Mouse (Mus musculus) lung, embryonic 14.5 days (tissue): ENCODE data around the gene Uchl3. TPM values are rescaled to one million over a fixed set of nuclear protein-coding genes. Genes with fewer than 3 reads are reported as not detected.

Source experiments
- ATAC-seq: fragments of 200-750 bp; cut with Nextera tagmentation; 2 replicates; pipeline ENCODE4 v1.8.0; 2017; ENCODE audit warnings: mild to moderate bottlenecking, moderate TSS enrichment, moderate library complexity; ENCODE audit not compliant: insufficient read depth
- DNase-seq: peaks from one replicate; pipeline ENCODE4 v3.0.0-alpha.2; 2015
- H3K27ac ChIP-seq: fragments of 300-500 bp; sonication (generic); 2 replicates; pipeline ENCODE4 v1.5.1; 2014; ENCODE audit warnings: low read depth, mild to moderate bottlenecking, moderate library complexity
- H3K27me3 ChIP-seq: fragments of 300-500 bp; sonication (generic); 2 replicates; pipeline ENCODE4 v1.6.1; 2014; ENCODE audit warnings: low read length, control low read depth; ENCODE audit not compliant: insufficient read depth
- H3K36me3 ChIP-seq: fragments of 300-500 bp; sonication (generic); 2 replicates; pipeline ENCODE4 v1.6.1; 2014; ENCODE audit warnings: control low read depth; ENCODE audit not compliant: insufficient read depth
- H3K4me1 ChIP-seq: fragments of 300-500 bp; sonication (generic); 2 replicates; pipeline ENCODE4 v1.6.1; 2014; ENCODE audit warnings: antibody characterized with exemption, control low read depth; ENCODE audit not compliant: insufficient read depth
- H3K4me2 ChIP-seq: fragments of 300-500 bp; sonication (generic); 2 replicates; pipeline ENCODE4 v1.6.1; 2014; ENCODE audit warnings: mild to moderate bottlenecking
- H3K4me3 ChIP-seq: fragments of 300-500 bp; sonication (generic); 2 replicates; pipeline ENCODE4 v1.5.1; 2014; ENCODE audit warnings: low read depth, low read length
- H3K9ac ChIP-seq: fragments of 300-500 bp; sonication (generic); 2 replicates; pipeline ENCODE4 v1.6.1; 2014
- H3K9me3 ChIP-seq: fragments of 300-500 bp; sonication (generic); 2 replicates; pipeline ENCODE4 v1.6.1; 2016; ENCODE audit warnings: low read depth, low read length, control low read depth
- CTCF ChIP-seq: IDR thresholded peaks from 2 replicates; pipeline ENCODE4 v1.5.1; 2016; ENCODE audit warnings: antibody characterized with exemption, low read depth
- WGBS: fragments of 180-500 bp; shearing (Covaris S2); extraction: QIAGEN DNeasy Blood & Tissue Kit; methylation state at CpG from one replicate; pipeline ENCODE4 v1.1.7; 2014; 5-methylcytosine and 5-hydroxymethylcytosine counted together
- polyA plus RNA-seq: library from polyadenylated mRNA; unstranded; fragments of >200 nt; fragmentation: Nextera tagmentation; extraction: Ambion mirVana; gene quantifications from 2 replicates; pipeline ENCODE4 v1.2.1, GENCODE M21; 2014

Gene Uchl3
- polyA plus RNA-seq, 1 experiment from 2014 or later, result 150 TPM

GRCm38 (mm10) chr14:101668626-101669025 lies 14.9 kb downstream of the Uchl3 start:
- Histone ChIP-seq H3K27me3 (no peaks in the 10 kb centered on the region), H3K4me3 (no peak overlapping the region), H3K27ac (no peak overlapping the region), H3K4me2 (no peak overlapping the region), H3K9me3 (no peaks in the 10 kb centered on the region), H3K4me1 (no peaks in the 10 kb centered on the region), H3K36me3 (peaks cover 30% of the 10 kb centered on the region), H3K9ac (no peak overlapping the region)
- WGBS, result 90% methylated on average over 7 of the region's 7 CpGs
- TF ChIP-seq CTCF, result no peak
- DNase-seq (no peak), ATAC-seq (no peak)

GRCm38 (mm10) chr14:101672226-101672625 lies 18.5 kb downstream of the Uchl3 start:
- Histone ChIP-seq H3K9ac (no peak overlapping the region), H3K4me2 (no peak overlapping the region), H3K4me3 (no peak overlapping the region), H3K36me3 (peaks cover 31% of the 10 kb centered on the region), H3K4me1 (no peaks in the 10 kb centered on the region), H3K27me3 (no peaks in the 10 kb centered on the region), H3K27ac (no peak overlapping the region), H3K9me3 (no peaks in the 10 kb centered on the region)
- ATAC-seq, result no peak
- 95% methylated on average over 1 of the region's 1 CpGs for WGBS
- TF ChIP-seq CTCF, result no peak
- no peak for DNase-seq

DNA sequence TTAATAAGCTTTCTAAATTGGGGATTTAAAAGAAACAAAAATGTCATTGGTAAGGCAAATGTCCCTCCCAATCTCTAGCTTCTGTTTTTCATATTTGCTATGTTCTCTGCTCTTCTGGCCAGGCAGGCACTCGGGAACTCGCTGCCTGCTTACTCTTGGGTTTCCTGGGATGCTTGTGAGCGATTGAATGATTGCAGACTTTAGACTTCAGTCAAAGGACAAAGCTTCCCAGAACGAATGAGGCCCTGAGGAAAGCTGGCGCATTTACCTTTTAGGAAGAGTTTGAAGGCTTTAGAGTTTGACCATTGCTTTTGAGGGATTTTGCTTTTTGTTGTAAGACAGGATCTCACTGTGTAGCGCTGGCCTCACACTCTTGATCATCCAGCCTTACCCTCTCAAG lies 33.9 kb downstream of the Uchl3 start:
- ATAC-seq (no peak), DNase-seq (no peak)
- no peak for TF ChIP-seq CTCF
- Histone ChIP-seq H3K36me3 (0 out of 2 replicates have a peak, but pooled peaks cover 1% of the 10 kb centered on the region), H3K27me3 (no peaks in the 10 kb centered on the region), H3K27ac (no peak overlapping the region), H3K4me1 (no peaks in the 10 kb centered on the region), H3K9me3 (no peaks in the 10 kb centered on the region), H3K4me3 (no peak overlapping the region), H3K9ac (no peak overlapping the region), H3K4me2 (no peak overlapping the region)
- 88% methylated on average over 6 of the region's 6 CpGs for WGBS

DNA sequence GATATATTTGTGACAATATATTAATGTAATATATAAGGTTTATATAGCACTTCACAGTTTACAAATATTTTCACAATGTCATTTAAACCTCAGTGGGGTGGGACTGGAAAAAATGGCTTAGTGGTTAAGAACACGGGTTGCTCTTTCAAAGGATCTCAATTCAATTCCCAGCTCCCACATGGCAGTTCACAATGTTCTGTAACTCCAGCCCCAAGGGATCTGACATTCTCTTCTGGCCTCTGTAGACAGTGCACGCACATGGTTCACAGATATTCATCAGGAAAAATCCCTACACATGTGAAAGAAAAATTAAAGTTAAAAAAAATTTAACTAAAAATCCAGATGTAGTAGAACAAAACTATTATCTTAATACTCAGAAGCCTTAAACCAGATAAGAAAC lies 34.6 kb downstream of the Uchl3 start:
- no peak overlapping the region for H3K9ac ChIP-seq
- H3K4me2 ChIP-seq, result no peak overlapping the region
- H3K9me3 ChIP-seq, result no peaks in the 10 kb centered on the region
- DNase-seq (no peak), ATAC-seq (no peak)
- H3K4me3 ChIP-seq, result no peak overlapping the region
- H3K27me3 ChIP-seq, result no peaks in the 10 kb centered on the region
- no peak overlapping the region for H3K27ac ChIP-seq
- H3K36me3 ChIP-seq, result 0 out of 2 replicates have a peak, but pooled peaks cover 2% of the 10 kb centered on the region
- H3K4me1 ChIP-seq, result no peaks in the 10 kb centered on the region
- no peak for TF ChIP-seq CTCF
- 82% methylated on average over 2 of the region's 2 CpGs for WGBS

- Histone ChIP-seq H3K27ac (no peak overlapping the region), H3K9ac (no peak overlapping the region), H3K4me1 (no peaks in the 10 kb centered on the region), H3K9me3 (no peaks in the 10 kb centered on the region), H3K4me3 (no peak overlapping the region), H3K36me3 (no peaks in the 10 kb centered on the region), H3K4me2 (no peak overlapping the region), H3K27me3 (no peaks in the 10 kb centered on the region)
- no peak for DNase-seq
- no peak for TF ChIP-seq CTCF
- no peak for ATAC-seq
- WGBS, result 73% methylated on average over 4 of the region's 4 CpGs
Measured at GRCm38 (mm10) chr14:101704479-101704878, 50.7 kb downstream of the Uchl3 start.

- Histone ChIP-seq H3K27me3 (no peaks in the 10 kb centered on the region), H3K27ac (no peak overlapping the region), H3K36me3 (no peaks in the 10 kb centered on the region), H3K4me3 (no peak overlapping the region), H3K4me1 (no peaks in the 10 kb centered on the region), H3K4me2 (no peak overlapping the region), H3K9ac (no peak overlapping the region), H3K9me3 (no peaks in the 10 kb centered on the region)
- WGBS, result 82% methylated on average over 5 of the region's 5 CpGs
- TF ChIP-seq CTCF, result no peak
- ATAC-seq, result no peak
- DNase-seq, result no peak
Measured at GRCm38 (mm10) chr14:101707088-101707487, 53.3 kb downstream of the Uchl3 start.

GRCm38 (mm10) chr14:101714414-101714813 lies 60.6 kb downstream of the Uchl3 start:
- Histone ChIP-seq H3K9me3 (no peaks in the 10 kb centered on the region), H3K36me3 (no peaks in the 10 kb centered on the region), H3K27ac (no peak overlapping the region), H3K9ac (no peak overlapping the region), H3K27me3 (no peaks in the 10 kb centered on the region), H3K4me3 (no peak overlapping the region), H3K4me1 (no peaks in the 10 kb centered on the region), H3K4me2 (no peak overlapping the region)
- no peak for TF ChIP-seq CTCF
- DNase-seq (no peak), ATAC-seq (no peak)
- WGBS, result 80% methylated on average over 2 of the region's 2 CpGs
